Mouse (Mus musculus) mouse trophoblast stem cell (cell line): ENCODE results near the gene Ccdc124.

Experiments used
- in situ Hi-C, 2 experiments: fragments of 300-500 bp; cut with MseI, MboI; formaldehyde crosslinking; loops; 2 replicates in 1 of 2; 3 replicates in 1 of 2; pipeline ENCODE4 v1.15.1; 2025

Ccdc124 gene

DNA sequence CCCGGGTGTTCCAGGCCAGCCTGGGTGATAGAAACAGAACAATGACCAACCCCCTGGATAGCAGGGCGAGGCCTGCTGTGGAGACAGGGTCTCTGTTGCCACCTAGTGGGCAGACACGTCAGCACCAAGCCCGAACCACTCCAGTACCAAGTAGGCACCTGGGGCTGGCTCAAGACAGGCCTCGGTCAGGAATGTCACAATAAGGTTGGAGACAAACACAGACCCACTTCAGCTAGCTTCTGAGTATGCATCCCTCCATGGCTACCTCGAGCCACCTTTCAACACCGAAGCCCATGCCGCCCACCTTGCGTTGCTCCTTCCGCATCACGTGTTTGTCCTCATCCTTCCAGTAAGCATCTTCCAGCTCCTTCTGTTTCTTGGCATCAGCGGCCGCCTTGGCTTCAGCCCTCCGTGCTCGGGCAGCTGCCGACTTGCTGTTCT is 4.1 kb downstream of the Ccdc124 start:
- in situ Hi-C loops = no loop called here

DNA sequence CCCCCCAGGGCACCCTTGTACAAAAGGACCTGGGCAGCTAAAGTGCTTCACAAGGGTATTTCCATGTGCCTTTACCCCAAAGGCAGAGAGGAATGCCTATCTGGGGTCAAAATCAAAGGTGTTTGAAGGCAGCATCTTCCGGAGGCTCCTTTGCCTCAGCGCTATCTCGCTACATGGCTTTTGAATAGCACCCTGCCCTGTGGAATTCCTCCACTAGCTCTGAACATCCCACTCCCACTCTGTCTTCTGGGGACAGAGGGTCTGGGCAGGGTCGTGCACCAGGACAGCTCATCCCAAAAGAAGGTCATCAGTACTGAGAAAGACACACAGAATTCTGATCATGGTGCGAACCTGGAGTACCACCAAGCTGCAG is 4.5 kb downstream of the Ccdc124 start:
- in situ Hi-C loops = no loop called here

DNA sequence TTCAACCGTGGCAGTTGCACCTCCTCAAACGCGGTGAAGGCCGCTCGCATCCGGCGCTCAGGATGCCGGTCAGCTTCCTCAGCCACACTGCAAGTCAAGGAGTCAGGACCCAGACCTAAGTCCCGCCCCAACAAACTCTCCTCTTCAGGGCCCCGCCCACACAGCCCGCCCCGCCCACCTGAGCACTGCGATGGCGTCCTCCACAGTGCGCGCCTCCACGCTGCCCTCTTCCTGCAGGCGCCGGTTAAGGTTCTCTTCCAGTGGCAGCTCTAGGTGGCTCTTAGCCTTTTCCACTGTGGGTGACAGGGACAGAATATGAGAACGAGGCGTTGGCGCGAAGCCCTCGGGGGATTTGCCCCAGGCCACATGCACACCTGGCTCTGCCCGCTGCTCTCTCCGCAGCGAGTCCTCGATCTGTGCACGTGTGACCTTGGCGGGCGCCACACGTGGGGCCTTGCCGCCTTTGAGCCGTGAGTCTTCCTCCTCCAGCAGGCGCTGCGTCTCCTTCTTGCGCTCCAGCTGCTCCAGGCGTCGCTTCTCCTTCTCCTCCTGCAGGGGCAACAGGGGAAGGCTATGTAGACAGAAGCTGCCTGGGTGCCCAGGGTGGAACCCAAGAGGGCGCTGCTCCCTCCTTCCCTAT is 5.1 kb downstream of the Ccdc124 start:
- in situ Hi-C loops = no loop called here

GRCm38 (mm10) chr8:70866566-70866965 is 7.2 kb downstream of the Ccdc124 start:
- in situ Hi-C loops = no loop called here

DNA sequence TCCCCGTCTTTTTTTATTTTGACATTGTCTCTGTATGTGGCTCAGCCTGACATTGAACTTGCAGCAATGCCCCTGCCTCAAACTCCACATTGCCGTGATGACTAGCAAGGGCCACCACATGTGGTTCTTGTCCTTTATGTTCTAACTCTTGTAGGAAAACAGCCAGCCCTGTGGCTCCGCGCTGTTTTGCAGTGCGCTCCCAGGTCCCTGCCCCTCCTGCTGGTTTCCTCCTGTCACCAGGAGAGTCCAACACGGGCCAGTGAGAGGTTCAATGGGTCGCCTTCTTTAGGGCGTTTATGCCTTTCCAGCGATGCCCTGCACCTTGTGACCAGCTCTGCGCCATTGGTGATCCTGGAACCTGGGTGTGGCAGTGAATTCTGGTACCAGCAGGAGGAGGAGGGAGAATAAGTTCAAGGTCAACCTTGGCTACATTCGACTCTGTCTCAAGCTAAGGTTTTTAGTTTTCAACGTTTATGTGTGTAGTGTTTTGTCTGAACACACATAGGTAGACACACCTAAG is 7.7 kb downstream of the Ccdc124 start:
- in situ Hi-C loops = no loop called here

- in situ Hi-C loops = no loop called here
These were observed 8.3 kb downstream of the Ccdc124 start for GRCm38 (mm10) chr8:70865350-70866000.

DNA sequence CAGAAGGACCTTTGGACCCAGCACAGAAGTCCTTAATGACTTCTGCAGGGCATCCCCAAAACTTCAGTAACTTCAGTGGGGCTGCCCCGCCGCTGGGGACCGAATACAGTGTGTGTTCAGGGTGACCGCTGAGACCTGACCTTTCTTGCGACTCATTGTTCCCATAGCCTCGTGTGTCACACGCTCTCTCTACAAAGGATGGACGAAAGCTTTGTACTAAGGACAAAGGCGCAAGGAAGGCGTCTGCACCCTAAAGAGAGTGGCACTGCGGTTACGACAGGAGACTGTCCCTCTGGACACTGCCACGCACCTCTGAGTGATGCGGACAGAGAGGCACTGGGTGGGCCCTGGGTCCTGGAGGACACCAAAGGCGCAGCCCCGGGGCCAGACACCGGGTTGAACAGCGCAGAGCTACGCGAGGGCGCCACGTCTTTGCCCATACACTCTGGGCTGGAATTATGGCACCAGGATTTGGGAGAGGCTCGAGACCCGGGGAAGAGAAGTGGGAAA is 9.0 kb downstream of the Ccdc124 start:
- in situ Hi-C loops = no loop called here

DNA sequence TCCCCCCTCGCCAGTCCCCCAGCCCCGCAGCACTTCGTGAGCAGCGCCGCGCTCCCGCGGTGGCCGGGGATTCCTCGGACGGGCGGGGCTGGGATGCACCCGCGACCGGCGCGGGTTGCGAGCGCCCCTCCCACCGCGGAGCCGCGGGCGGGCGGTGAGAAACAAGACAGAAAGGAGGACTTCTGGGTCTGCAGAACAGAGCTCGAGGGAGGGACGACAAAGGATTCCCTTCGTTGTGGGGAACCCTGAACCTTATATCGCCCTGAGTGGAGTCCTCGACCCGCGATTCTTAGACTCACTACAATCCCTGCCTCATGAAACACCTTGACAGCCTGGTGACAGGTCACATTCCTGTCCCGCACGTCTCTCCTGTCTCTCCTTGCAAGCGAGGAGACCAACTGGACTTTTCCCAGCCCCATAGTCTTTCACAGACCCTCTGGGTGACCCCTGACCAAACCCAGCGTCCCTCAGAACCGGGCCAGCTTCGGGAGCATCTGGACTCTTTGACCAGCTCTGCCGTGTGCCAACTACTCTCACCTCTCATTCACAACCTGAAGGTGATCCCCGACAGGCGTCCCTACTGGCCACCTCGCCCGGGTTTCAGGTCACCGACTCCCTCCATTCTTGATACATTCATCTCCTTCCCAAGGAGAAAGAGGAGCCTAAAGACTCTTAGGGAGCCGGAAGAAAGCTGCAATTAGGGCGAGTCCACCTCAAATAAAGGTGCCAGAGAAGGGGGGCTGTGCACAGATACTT is 9.6 kb downstream of the Ccdc124 start:
- in situ Hi-C loops = no loop called here

DNA sequence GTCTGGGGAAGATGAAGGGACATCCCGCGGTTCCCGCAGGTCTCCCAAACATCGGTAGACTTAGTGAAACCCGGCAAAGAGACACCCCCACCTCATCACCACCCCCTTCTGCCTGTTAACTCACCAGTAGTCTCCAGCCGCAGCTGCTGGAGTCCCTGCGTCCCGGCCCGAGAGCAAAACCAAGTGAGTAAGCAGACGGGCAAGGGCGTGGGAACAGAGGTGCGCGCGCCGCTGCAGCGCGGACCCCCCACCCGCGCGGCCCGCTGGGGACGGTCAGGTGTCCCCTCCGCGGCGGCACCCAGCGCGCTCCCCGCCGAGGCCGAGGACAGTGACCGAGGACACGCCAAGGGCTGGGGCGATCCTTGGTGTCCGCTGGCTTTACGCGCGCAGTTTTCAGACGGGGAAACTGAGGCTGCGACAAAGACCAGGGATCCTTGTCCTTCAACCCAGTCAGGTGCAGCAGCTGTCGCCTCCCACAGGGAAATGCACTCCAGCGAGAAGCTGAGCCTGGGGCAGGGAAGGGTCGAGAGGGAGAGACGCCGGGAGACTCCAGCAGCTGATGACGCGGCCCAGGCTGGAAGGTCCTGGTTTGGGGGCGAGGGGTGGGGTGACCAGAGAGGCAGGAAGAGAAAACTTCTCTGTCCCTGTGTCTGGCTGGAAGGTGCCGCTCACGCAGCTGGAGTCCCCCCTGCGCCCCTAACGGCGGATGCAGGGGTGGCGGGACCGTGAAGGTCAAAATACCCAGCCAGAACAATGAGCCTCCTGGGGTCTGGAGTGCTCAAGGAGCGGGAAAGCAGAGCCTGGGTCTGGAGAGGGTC is 10.7 kb downstream of the Ccdc124 start, which contains the start of gene Kcnn1:
TSS of gene Kcnn1 (minus strand) at position 435 of the 818 bp plus-strand sequence.
- in situ Hi-C loops = no loop called here

DNA sequence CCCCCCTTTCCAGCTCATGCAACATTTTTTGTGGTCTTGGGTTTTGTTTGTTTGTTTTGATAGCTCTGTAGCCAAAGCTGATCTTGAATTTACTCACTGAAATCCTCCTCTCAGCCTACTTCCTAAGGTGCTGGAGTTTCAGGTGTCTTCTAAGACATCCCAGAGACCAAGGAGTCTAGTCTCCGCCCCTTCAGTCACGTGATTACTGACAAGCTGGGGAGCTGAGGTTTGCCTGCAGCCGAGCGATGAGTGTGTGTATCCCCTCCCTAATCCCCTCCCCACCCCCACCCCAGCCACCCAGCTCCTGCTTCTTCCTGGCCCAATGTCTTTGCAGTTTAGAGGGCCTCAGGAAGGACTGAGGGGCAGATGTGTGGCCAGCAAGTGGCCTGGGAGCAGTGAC is 16.2 kb downstream of the Ccdc124 start:
- in situ Hi-C loops = no loop called here

GRCm38 (mm10) chr8:70856541-70857197 is 17.1 kb downstream of the Ccdc124 start:
- in situ Hi-C loops = no loop called here

GRCm38 (mm10) chr8:70856028-70856427 is 17.7 kb downstream of the Ccdc124 start:
- in situ Hi-C loops = no loop called here

GRCm38 (mm10) chr8:70853863-70854262 is 19.9 kb downstream of the Ccdc124 start:
- in situ Hi-C loops = no loop called here

DNA sequence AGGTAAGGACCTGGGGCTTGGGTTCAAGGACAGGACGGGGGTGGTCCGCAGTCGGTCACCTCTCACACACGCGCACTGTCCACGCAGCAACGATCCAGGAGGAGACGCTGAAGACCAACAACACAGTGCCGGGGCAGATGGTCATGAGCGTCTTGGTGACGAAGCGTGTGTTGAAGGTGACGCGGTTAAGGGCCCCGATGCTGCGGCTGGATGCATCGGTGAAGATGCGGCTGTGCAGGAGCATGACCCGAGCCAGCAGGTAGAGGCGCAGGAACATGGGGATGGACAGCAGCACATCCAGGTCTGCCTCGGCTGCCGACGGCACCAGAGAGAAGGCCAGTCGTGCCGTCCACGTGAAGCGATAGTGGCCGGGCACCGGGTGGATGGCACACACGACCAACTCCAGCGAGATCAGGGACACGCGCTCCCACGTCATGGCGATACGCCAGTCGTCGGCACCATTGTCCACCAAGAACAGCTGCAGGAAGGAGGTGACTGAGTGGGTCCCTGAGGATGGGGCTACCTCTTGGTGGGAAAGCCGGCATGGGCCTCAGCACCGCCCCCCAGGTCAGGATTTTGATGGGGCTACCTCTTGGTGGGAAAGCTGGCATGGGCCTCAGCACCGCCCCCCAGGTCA is 21.0 kb downstream of the Ccdc124 start:
- in situ Hi-C loops = no loop called here

- in situ Hi-C loops = no loop called here
These were observed 21.9 kb downstream of the Ccdc124 start for GRCm38 (mm10) chr8:70851837-70852236.

- in situ Hi-C loops = no loop called here
These were observed 22.8 kb downstream of the Ccdc124 start for GRCm38 (mm10) chr8:70850947-70851346.

GRCm38 (mm10) chr8:70850132-70850845 is 23.4 kb downstream of the Ccdc124 start:
- in situ Hi-C loops = no loop called here

DNA sequence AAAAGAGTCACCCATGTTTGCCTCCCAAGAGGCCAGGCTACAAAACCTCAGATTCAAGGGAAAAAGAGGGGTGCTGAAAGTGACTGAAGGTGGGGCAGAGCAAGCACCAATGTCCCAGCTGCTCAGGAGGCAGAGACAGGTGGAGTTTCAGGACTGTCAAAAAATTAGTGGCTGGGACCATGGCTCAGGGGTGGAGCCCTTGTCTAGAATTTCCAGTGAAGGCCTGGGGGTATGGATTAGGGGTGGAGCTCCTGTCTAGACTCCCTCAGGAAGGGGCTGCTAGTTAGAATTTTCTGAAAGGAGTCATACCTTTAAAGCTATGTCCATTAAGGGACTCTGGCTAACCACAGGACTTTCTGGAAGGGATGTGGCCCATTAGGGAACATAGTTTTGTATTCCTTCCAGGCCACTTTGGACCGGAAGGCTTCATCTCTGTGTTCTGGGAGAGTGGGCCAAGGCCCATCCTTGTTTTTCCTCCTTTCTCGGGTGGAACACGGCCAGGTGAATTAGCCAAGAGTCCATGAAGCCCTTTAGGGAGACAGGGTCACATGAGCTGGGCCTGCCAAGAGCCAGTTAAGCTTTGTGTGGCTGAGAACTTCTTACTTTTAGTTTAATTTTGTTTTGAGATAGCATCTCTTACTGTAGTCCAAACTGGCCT is 24.3 kb downstream of the Ccdc124 start:
- in situ Hi-C loops = no loop called here
